Mouse (Mus musculus): Measurements from ENCODE around the gene Rnf7.

The Rnf7 gene

DNA sequence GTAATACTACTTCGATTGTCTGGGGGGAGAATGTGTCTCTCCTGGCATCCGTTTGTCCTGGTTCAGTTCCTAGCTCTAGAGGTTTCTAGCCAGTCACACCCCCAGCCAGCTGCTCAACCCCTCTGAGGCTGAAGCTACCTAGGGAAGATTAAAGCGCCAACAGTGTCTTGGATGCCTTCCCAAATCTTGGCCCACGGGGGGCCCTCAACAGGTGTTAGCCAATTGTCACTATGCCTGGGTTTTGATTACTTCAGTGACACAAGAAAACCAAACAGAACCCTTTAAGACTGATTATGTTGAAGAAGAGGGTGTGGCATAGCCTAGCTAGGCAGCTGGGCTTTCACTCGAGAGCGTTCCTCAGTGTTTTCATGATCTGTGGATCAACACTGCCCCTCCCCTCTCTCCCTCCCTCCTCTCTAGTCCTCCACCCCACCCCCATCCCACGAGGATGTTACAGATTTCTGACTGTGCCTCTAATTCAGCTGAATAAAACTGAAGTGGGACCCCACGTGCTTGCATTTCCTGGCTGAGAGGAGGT, 40.1 kb downstream of the Rnf7 start:
- ChIA-PET POLR2A (interaction anchor here in 3 of 4 experiments (0.6 to 2.0 kb wide), 24 partner anchors 11 to 350 kb away, joined by 3 to 9 read pairs (median 3); partner anchors contain the start of gene Gk5 (in 2 of the 3)), CTCF (interaction anchor here in 3 of 4 experiments (0.6 to 1.4 kb wide), 4 partner anchors 14 to 602 kb away, joined by 3 to 6 read pairs (median 5); no protein-coding TSS in a partner anchor)

DNA sequence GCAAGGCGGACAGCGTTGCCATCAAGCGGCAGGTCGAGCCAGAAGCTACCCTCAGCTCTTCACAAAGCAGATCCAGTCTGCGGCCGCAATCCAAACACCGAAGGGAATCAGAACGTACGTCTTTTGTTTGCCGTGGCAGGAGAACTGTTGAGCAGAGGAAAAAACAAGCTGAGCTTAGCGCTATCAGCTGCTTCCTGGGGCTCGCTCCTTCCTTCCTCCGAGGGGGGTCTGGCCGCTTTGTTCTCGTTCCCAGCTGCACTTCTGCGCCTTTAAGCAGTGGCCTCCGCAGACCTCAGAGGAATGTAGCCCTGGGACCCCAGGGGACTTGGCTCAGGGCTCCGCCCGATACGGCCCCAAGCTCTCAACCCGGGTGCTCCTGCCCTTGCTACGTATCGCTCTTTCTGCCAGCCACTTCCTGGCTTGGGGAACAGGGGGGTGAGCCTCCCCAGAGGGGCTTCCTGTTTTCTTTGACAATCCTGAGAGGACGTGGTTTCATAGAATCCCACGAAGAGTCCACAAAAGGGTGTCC, 40.6 kb downstream of the Rnf7 start:
- CTCF ChIA-PET = interaction anchor here in 3 of 4 experiments (0.6 to 1.4 kb wide), 4 partner anchors 13 to 601 kb away, joined by 3 to 6 read pairs (median 5); no protein-coding TSS in a partner anchor
- POLR2A ChIA-PET = interaction anchor here in 3 of 4 experiments (0.6 to 2.0 kb wide), 24 partner anchors 11 to 319 kb away, joined by 3 to 9 read pairs (median 3); partner anchors contain the start of gene Gk5 (in 3 of the 3)

DNA sequence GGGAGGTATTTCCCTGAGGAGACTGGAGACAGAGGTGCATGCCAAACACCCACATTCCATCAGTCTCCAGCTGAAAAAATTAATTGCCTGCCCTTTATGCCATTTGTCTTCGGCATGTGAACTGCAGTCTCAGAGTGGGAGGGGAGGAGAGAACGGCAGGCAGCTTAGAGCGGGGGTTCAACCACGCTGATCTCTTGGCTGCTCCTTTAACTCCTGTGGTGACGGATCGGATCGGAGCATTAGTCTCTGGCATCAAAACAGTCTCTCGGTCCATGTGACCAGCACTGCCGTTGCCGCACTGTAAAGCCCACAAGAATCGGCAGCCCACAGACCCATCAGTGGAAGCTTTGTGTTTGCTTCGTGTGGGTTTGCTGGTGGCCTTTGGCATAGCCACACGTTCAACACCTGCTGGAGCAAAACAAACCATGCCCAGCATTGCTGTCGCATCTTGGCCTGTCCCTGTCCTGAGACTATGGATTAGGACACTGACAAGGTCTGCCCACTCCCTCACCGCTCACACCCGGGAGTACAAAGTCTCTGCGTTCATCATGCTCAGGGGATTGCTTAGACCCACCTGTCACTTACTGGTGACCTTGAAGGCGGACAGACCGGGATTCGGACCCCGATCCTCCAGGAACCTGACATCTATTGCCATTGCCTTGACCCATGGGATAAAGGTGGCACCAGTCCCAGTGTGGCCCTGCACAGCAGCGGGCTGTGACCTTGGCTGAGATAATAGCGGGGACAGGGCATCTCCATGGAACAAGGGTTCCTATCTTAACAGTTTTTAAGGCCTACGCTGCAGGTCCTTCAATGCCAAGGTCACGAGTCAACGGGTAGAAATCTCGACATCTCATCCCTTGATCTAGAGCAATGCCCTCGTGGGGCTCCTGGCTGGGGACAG, 41.3 kb downstream of the Rnf7 start:
- CTCF ChIA-PET = interaction anchor here in 1 of 4 experiments (1.3 to 1.4 kb wide), 2 partner anchors 13 to 87 kb away, joined by 3 to 5 read pairs; no protein-coding TSS in a partner anchor

DNA sequence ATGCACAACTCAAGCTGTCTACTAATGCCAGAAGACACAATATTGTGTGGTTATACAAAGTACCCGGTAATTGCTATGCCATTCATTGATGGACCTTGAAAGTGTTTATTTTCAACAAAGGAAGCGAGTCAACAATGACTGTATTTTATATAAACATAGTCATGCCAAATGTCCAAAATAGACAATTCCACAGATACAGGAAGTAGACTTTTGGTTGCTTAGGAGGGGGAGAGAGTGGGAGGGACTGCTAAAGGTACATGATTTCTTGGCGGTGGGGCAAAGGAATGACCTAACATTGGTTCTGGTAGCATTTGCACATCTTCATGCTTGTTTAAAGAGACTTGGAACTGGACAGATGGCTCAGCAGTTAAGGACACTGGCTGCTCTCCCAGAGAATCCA, 45.9 kb downstream of the Rnf7 start:
- CTCF ChIA-PET = no interaction called here

More for the DNA sequence above, 41.3 kb downstream of the Rnf7 start:
- POLR2A ChIA-PET = interaction anchor here in 3 of 4 experiments (0.6 to 2.0 kb wide), 20 partner anchors 11 to 318 kb away, joined by 3 to 9 read pairs (median 3); partner anchors contain the start of gene Gk5 (in 3 of the 3)

DNA sequence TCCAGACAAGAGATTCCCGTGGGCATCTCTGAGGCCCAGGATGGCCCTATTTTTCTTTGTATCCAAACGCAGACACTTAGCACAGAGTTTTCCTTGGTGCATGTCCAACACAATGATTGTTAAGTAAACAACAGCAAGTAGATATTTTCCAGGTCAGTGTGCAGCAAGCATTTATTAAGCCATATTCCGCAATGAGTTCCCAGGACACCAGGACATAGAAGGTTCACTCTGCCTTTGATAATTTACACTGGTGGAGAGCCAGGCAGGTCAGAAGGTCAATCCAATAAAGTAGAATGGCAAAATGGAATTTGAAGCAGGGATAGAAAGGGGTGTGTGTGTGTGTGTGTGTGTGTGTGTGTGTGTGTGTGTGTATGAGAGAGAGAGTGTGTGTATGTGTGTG, 47.4 kb downstream of the Rnf7 start:
- POLR2A ChIA-PET = no interaction called here
- CTCF ChIA-PET = no interaction called here

More for the DNA sequence above, 45.9 kb downstream of the Rnf7 start:
- POLR2A ChIA-PET = no interaction called here

DNA sequence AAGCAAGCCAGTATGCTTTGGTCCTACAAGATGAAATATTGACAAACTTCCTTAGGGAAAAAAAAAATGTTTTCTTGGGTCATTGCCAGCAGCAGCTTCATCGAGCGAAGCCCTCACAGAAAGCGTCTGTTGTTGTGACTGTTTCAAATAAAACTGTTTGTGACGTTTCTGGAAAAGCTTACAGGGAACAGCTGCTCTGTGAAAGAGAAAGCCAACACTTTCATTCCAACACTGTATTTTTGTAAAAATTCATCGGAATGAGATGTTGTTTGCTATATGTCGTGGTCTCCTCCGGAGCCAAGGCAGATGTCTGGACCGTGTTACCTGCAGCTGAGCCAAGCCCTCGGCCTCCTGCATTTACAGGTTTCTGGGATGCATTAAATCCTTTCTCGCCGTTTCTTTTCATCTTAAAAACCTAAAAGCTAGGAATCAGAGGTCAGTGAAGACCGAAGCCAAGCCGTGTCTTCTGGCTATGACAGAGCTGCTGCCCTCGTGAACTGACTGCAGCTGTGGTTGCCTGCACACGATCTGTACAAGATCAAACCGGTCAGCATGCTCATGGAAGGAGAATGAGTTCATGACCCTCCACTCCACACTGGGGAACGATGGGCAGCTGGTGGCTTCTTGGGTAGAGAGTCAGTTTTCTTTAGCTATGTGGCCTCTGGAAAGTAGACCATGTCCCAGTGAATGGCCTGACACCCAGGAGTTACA, 50.0 kb downstream of the Rnf7 start:
- ChIA-PET CTCF (interaction anchor here in 1 of 4 experiments (0.5 kb wide), 1 partner anchor 15 kb away, joined by 3 read pairs; no protein-coding TSS in a partner anchor), POLR2A (interaction anchor here in 1 of 4 experiments (1.5 kb wide), 1 partner anchor 12 kb away, joined by 4 read pairs; no protein-coding TSS in a partner anchor)

DNA sequence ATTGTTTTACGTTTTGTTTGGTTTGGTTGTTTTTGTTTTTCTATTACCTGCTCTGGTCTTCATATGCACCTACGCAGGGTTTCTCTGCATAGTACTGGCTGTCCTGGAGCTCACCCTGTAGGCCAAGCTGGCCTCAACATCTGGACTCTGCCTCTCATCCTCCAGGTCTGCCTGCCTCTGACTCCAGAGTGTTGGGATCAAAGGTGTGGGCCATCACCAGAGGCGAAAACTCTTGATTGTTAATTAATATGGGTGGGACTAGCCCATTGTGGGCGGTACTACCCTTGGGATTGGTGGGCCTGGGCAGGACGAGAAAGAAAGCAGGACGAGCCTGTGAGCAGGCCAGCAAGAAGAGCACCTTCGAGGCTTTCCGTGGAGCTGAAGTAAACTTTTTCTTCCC, 54.4 kb downstream of the Rnf7 start:
- POLR2A ChIA-PET = interaction anchor here in 3 of 4 experiments (0.7 to 1.9 kb wide), 6 partner anchors 8 to 561 kb away, joined by 3 to 6 read pairs (median 3); partner anchors contain the start of gene Rnf7 (in 1 of the 3)
- CTCF ChIA-PET = interaction anchor here in 2 of 4 experiments (0.7 to 1.4 kb wide), 5 partner anchors 14 to 99 kb away, joined by 3 to 5 read pairs (median 3); no protein-coding TSS in a partner anchor

Data from embryonic stem cell, embryonic (primary cell).